Mouse (Mus musculus) cerebellum, adult (tissue): Measurements from ENCODE around the gene Set.
"Not testable (repeated sequence)": the region's sequence is repeated elsewhere in the genome, so short reads cannot be mapped to it uniquely, and the experiment has no call there.

Experiments used
- ATAC-seq: cut with Nextera tagmentation; 2 replicates; pipeline ENCODE4 v1.9.2; 2017; ENCODE audit warnings: mild to moderate bottlenecking, moderate library complexity, mixed read lengths; ENCODE audit not compliant: insufficient number of reproducible peaks, low FRiP score, low TSS enrichment

The Set gene

GRCm38 (mm10) chr2:30057223-30057904 lies at the start of gene Set:
Gene Set, plus strand, starts transcription at chr2:30057378.
- no peak for ATAC-seq

DNA sequence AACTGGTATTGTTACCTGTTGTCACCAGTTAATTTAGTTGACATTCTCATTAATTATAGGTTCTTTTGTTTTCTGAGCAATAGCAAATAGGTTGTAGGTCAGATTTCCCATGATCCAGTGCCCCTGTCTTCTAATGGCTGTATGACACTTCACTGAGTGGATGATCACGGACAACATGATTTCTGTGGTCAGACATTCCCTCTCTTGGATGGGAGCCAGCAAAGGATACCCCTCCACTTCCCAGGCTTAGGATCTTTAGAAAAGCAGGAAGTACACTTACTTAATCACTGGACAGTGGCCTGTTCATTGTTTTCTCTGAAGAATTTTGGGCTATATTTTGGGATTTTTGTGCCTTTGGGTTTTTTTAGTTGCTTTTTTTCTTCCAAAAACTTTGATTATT lies 48.1 kb upstream of the Set start:
- ATAC-seq, result no peak

GRCm38 (mm10) chr2:30010840-30011281 lies 46.3 kb upstream of the Set start:
- no peak; the same call in 1 of the 2 replicates for ATAC-seq

DNA sequence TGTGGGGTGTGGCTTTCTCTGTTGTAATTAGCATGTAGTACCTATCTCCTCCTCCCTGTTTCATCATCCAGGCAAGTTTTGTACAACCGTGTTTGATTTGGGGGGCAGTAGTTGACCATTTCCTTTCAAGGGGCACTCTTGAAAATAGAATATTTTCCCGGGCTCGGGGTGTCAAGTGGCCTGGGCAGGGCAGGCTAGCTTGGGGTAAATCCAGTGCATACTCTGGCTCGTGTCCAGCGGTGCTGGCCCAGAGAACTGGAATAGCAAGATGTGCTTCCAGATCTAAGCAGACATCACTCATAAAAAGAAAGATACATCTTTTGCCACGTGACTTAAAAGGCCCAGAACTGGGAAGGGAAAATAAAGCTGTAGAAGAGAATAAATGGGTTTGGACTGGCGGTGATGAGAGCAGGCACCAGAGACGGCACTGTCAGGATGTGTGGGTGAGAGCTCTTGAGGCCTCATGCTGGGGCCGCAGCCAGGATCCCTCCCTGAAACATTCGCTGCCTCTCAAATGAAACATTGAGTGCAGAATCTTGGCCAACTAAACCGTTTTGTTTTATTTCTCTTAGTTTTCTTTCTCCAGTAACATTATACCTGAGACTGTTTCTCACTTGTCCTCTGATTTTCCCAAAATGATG lies 42.7 kb upstream of the Set start:
- no peak for ATAC-seq

GRCm38 (mm10) chr2:30025454-30025853 lies 31.7 kb upstream of the Set start:
- no peak for ATAC-seq

DNA sequence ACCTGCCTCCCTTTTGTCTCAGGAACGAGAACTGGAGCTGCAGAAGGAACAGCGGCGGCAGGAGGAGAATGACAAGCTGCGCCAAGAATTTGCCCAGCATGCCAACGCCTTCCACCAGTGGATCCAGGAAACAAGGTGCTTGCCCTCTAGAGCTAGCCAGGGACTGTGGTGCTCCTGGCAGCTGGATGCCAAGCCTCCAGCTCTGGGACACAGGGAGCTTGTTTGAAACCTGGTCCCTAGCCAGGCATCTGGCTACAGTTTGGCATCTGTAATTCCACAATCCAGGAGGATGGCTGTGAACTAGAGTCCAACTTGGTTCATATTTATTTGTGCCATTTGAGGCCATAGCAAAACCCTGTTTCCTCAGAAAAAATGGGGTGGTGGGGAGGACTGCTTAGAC lies 30.2 kb upstream of the Set start:
- ATAC-seq, result no peak

- no peak for ATAC-seq
Observed at GRCm38 (mm10) chr2:30032244-30032846, 24.8 kb upstream of the Set start.

DNA sequence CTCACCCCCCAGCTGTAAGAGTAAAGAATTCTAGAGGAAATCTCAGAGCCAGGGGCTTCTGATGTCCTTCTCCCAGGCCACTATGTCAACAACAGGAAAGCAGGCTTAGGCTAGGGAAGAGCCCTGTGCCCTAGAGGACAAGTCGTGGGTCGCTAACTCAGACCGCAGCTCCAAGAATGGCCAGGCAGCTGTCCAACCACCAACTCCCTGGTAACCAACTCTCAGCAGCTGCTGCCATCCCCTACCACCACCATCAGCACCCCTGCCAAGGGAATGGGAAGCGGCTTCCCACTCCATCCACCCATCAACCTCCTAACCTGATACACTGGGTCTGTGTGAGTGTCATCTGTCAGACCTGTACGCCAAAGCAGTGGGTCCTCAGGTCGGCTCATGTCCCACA lies 24.2 kb upstream of the Set start:
- ATAC-seq, result no peak

DNA sequence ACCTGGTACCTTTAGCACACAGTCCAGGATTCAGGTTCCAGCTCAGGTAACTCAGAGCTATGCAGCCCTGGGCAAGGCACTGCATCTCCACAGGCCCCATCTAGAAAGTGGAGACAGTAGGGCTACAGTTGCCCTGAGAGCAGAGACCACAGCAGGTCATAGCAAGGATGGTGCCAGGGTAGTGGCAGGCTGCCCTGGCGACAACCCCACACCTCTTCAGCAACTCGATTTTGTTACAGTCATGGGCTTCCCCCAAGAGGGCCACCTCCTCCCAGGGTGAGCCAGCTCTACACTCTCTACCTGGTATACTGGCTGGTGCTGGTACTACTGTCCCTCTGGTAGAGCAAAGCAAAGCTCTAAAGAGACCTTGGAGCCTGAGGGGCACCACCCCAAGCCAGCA lies 19.4 kb upstream of the Set start:
- ATAC-seq, result no peak

- no peak for ATAC-seq
Observed at GRCm38 (mm10) chr2:30038370-30038769, 18.8 kb upstream of the Set start.

- no peak for ATAC-seq
Observed at GRCm38 (mm10) chr2:30039687-30040086, 17.5 kb upstream of the Set start.

DNA sequence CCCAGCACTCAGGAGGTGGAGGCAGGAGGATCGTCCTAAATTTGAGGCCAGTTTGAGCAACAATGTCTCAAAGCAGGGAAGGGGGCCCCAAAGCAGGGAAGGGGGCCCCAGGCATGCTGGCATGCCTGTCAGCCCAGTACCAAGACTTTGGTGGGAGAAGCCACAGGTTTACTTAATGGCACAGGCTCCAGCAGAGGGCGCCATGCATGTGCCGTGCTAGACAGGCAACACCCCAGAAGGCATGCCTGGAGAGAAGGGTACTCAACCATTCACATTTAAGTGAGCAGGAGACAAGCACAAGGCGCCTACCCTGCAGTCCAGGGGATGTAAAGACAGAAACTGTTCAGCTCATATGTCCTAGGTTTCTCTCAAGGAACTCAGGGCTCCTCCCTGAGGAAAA lies 14.7 kb upstream of the Set start:
- ATAC-seq, result 0 out of 2 replicates have a peak, but pooled peaks have one; percentile 20

GRCm38 (mm10) chr2:30044550-30044949 lies 12.6 kb upstream of the Set start:
- ATAC-seq, result no peak

- no peak for ATAC-seq
Observed at GRCm38 (mm10) chr2:30047127-30047526, 10.1 kb upstream of the Set start.

GRCm38 (mm10) chr2:30048101-30048501 lies 9.1 kb upstream of the Set start:
- ATAC-seq, result no peak

GRCm38 (mm10) chr2:30048699-30049388 lies 8.3 kb upstream of the Set start, which contains the start of gene Wdr34:
Gene Wdr34, minus strand, starts transcription at chr2:30048881.
- ATAC-seq, result peak; percentile 86; the same call in 1 of the 2 replicates

- no peak for ATAC-seq
Observed at GRCm38 (mm10) chr2:30049831-30050230, 7.3 kb upstream of the Set start.

GRCm38 (mm10) chr2:30051992-30052761 lies 5.0 kb upstream of the Set start:
- no peak for ATAC-seq

GRCm38 (mm10) chr2:30055310-30055709 lies 1.9 kb upstream of the Set start:
- ATAC-seq, result not testable (repeated sequence)

GRCm38 (mm10) chr2:30056736-30057135 lies 442 bp upstream of the Set start:
- ATAC-seq, result no peak
